Mouse (Mus musculus): Measurements from ENCODE around the gene Sdf2l1. TPM values are rescaled to one million over a fixed set of nuclear protein-coding genes. Genes with fewer than 3 reads are reported as not detected.

The Sdf2l1 gene
- polyA plus RNA-seq, 1 experiment from 2014 or later, result 39.2 TPM

GRCm38 (mm10) chr16:17110771-17111743 lies 21.1 kb downstream of the Sdf2l1 start, which contains the start of gene Ppil2:
TSS of gene Ppil2 (minus strand) at chr16:17111257.
- WGBS, result 8% methylated on average over 38 of the region's 38 CpGs
- Histone ChIP-seq H3K4me1 (ENCODE audit: control insufficient read depth, insufficient read depth, low read length) (peaks cover 6% of the 10 kb centered on the region; the same call in 1 of the 2 replicates), H3K27me3 (ENCODE audit: control insufficient read depth, insufficient read depth, low read length) (no peaks in the 10 kb centered on the region), H3K4me2 (replicated peaks; ENCODE audit: low read depth, low read length) (peak within 1 kb of the TSS; percentile 60), H3K36me3 (ENCODE audit: control insufficient read depth, insufficient read depth, low read length) (peaks cover 26% of the 10 kb centered on the region), H3K9ac (replicated peaks; ENCODE audit: low read depth, low read length) (peak within 1 kb of the TSS; percentile 68), H3K4me3 (ENCODE audit: low read depth, low read length) (peak within 1 kb of the TSS; percentile 92), H3K27ac (ENCODE audit: low read length) (peak within 1 kb of the TSS; percentile 33; the same call in 1 of the 2 replicates), H3K9me3 (ENCODE audit: control insufficient read depth, low read depth, low read length) (no peaks in the 10 kb centered on the region)
- peak; percentile 71; the same call in 1 of the 2 replicates for ATAC-seq (ENCODE audit: insufficient number of reproducible peaks, insufficient read depth, low FRiP score, low read depth)

GRCm38 (mm10) chr16:17104600-17104999 lies 27.6 kb downstream of the Sdf2l1 start:
- no peak overlapping the region for H3K27ac ChIP-seq (ENCODE audit: low read length)
- no peak for ATAC-seq (ENCODE audit: insufficient number of reproducible peaks, insufficient read depth, low FRiP score, low read depth)
- no peaks in the 10 kb centered on the region for H3K9me3 ChIP-seq (ENCODE audit: control insufficient read depth, low read depth, low read length)
- no peaks in the 10 kb centered on the region for H3K4me1 ChIP-seq (ENCODE audit: control insufficient read depth, insufficient read depth, low read length)
- peaks cover 43% of the 10 kb centered on the region for H3K36me3 ChIP-seq (ENCODE audit: control insufficient read depth, insufficient read depth, low read length)
- 71% methylated on average over 4 of the region's 4 CpGs for WGBS
- H3K4me2 ChIP-seq (replicated peaks; ENCODE audit: low read depth, low read length), result no peak overlapping the region
- no peaks in the 10 kb centered on the region for H3K27me3 ChIP-seq (ENCODE audit: control insufficient read depth, insufficient read depth, low read length)
- H3K9ac ChIP-seq (replicated peaks; ENCODE audit: low read depth, low read length), result no peak overlapping the region
- no peak overlapping the region for H3K4me3 ChIP-seq (ENCODE audit: low read depth, low read length)

GRCm38 (mm10) chr16:17102630-17103220 lies 29.5 kb downstream of the Sdf2l1 start:
- WGBS, result 66% methylated on average over 7 of the region's 7 CpGs

GRCm38 (mm10) chr16:17096938-17097337 lies 35.2 kb downstream of the Sdf2l1 start:
- Histone ChIP-seq H3K4me1 (ENCODE audit: control insufficient read depth, insufficient read depth, low read length) (no peaks in the 10 kb centered on the region), H3K4me2 (replicated peaks; ENCODE audit: low read depth, low read length) (no peak overlapping the region), H3K27me3 (ENCODE audit: control insufficient read depth, insufficient read depth, low read length) (no peaks in the 10 kb centered on the region), H3K9me3 (ENCODE audit: control insufficient read depth, low read depth, low read length) (no peaks in the 10 kb centered on the region), H3K9ac (replicated peaks; ENCODE audit: low read depth, low read length) (no peak overlapping the region), H3K27ac (ENCODE audit: low read length) (no peak overlapping the region), H3K36me3 (ENCODE audit: control insufficient read depth, insufficient read depth, low read length) (peaks cover 75% of the 10 kb centered on the region), H3K4me3 (ENCODE audit: low read depth, low read length) (no peak overlapping the region)
- WGBS, result 96% methylated on average over 3 of the region's 3 CpGs
- no peak for ATAC-seq (ENCODE audit: insufficient number of reproducible peaks, insufficient read depth, low FRiP score, low read depth)

More at GRCm38 (mm10) chr16:17102630-17103220, 29.5 kb downstream of the Sdf2l1 start:
- no peak overlapping the region for H3K4me2 ChIP-seq (replicated peaks; ENCODE audit: low read depth, low read length)
- H3K27ac ChIP-seq (ENCODE audit: low read length), result no peak overlapping the region
- no peaks in the 10 kb centered on the region for H3K9me3 ChIP-seq (ENCODE audit: control insufficient read depth, low read depth, low read length)
- no peak for ATAC-seq (ENCODE audit: insufficient number of reproducible peaks, insufficient read depth, low FRiP score, low read depth)
- H3K9ac ChIP-seq (replicated peaks; ENCODE audit: low read depth, low read length), result no peak overlapping the region
- H3K4me3 ChIP-seq (ENCODE audit: low read depth, low read length), result no peak overlapping the region
- peaks cover 46% of the 10 kb centered on the region for H3K36me3 ChIP-seq (ENCODE audit: control insufficient read depth, insufficient read depth, low read length)
- no peaks in the 10 kb centered on the region for H3K4me1 ChIP-seq (ENCODE audit: control insufficient read depth, insufficient read depth, low read length)
- H3K27me3 ChIP-seq (ENCODE audit: control insufficient read depth, insufficient read depth, low read length), result no peaks in the 10 kb centered on the region

- peaks cover 86% of the 10 kb centered on the region for H3K36me3 ChIP-seq (ENCODE audit: control insufficient read depth, insufficient read depth, low read length)
- H3K9ac ChIP-seq (replicated peaks; ENCODE audit: low read depth, low read length), result no peak overlapping the region
- H3K4me1 ChIP-seq (ENCODE audit: control insufficient read depth, insufficient read depth, low read length), result no peaks in the 10 kb centered on the region
- H3K27me3 ChIP-seq (ENCODE audit: control insufficient read depth, insufficient read depth, low read length), result no peaks in the 10 kb centered on the region
- H3K27ac ChIP-seq (ENCODE audit: low read length), result no peak overlapping the region
- no peak for ATAC-seq (ENCODE audit: insufficient number of reproducible peaks, insufficient read depth, low FRiP score, low read depth)
- H3K4me3 ChIP-seq (ENCODE audit: low read depth, low read length), result no peak overlapping the region
- no peaks in the 10 kb centered on the region for H3K9me3 ChIP-seq (ENCODE audit: control insufficient read depth, low read depth, low read length)
- H3K4me2 ChIP-seq (replicated peaks; ENCODE audit: low read depth, low read length), result no peak overlapping the region
- 69% methylated on average over 3 of the region's 3 CpGs for WGBS
Observed at GRCm38 (mm10) chr16:17088346-17088745, 43.8 kb downstream of the Sdf2l1 start.

GRCm38 (mm10) chr16:17086669-17087193 lies 45.5 kb downstream of the Sdf2l1 start:
- whole genome bisulfite sequencing, result 78% methylated on average over 13 of the region's 13 CpGs
- Histone ChIP-seq H3K36me3 (ENCODE audit: control insufficient read depth, insufficient read depth, low read length) (peaks cover 79% of the 10 kb centered on the region), H3K4me3 (ENCODE audit: low read depth, low read length) (no peak overlapping the region), H3K9ac (replicated peaks; ENCODE audit: low read depth, low read length) (no peak overlapping the region), H3K4me1 (ENCODE audit: control insufficient read depth, insufficient read depth, low read length) (no peaks in the 10 kb centered on the region), H3K27me3 (ENCODE audit: control insufficient read depth, insufficient read depth, low read length) (no peaks in the 10 kb centered on the region), H3K4me2 (replicated peaks; ENCODE audit: low read depth, low read length) (no peak overlapping the region), H3K27ac (ENCODE audit: low read length) (no peak overlapping the region), H3K9me3 (ENCODE audit: control insufficient read depth, low read depth, low read length) (no peaks in the 10 kb centered on the region)
- no peak for ATAC-seq (ENCODE audit: insufficient number of reproducible peaks, insufficient read depth, low FRiP score, low read depth)

- WGBS, result 50% methylated on average over 3 of the region's 3 CpGs
- no peak overlapping the region for H3K9ac ChIP-seq (replicated peaks; ENCODE audit: low read depth, low read length)
- no peaks in the 10 kb centered on the region for H3K27me3 ChIP-seq (ENCODE audit: control insufficient read depth, insufficient read depth, low read length)
- no peaks in the 10 kb centered on the region for H3K9me3 ChIP-seq (ENCODE audit: control insufficient read depth, low read depth, low read length)
- H3K4me3 ChIP-seq (ENCODE audit: low read depth, low read length), result no peak overlapping the region
- no peak overlapping the region for H3K27ac ChIP-seq (ENCODE audit: low read length)
- ATAC-seq (ENCODE audit: insufficient number of reproducible peaks, insufficient read depth, low FRiP score, low read depth), result no peak
- H3K4me1 ChIP-seq (ENCODE audit: control insufficient read depth, insufficient read depth, low read length), result no peaks in the 10 kb centered on the region
- H3K4me2 ChIP-seq (replicated peaks; ENCODE audit: low read depth, low read length), result no peak overlapping the region
- peaks cover 74% of the 10 kb centered on the region for H3K36me3 ChIP-seq (ENCODE audit: control insufficient read depth, insufficient read depth, low read length)
Observed at GRCm38 (mm10) chr16:17086241-17086640, 45.9 kb downstream of the Sdf2l1 start.

- 86% methylated on average over 4 of the region's 4 CpGs for WGBS
- no peak for ATAC-seq (ENCODE audit: insufficient number of reproducible peaks, insufficient read depth, low FRiP score, low read depth)
- Histone ChIP-seq H3K9ac (replicated peaks; ENCODE audit: low read depth, low read length) (no peak overlapping the region), H3K27ac (ENCODE audit: low read length) (no peak overlapping the region), H3K36me3 (ENCODE audit: control insufficient read depth, insufficient read depth, low read length) (peaks cover 68% of the 10 kb centered on the region), H3K4me3 (ENCODE audit: low read depth, low read length) (no peak overlapping the region), H3K9me3 (ENCODE audit: control insufficient read depth, low read depth, low read length) (no peaks in the 10 kb centered on the region), H3K27me3 (ENCODE audit: control insufficient read depth, insufficient read depth, low read length) (no peaks in the 10 kb centered on the region), H3K4me1 (ENCODE audit: control insufficient read depth, insufficient read depth, low read length) (no peaks in the 10 kb centered on the region), H3K4me2 (replicated peaks; ENCODE audit: low read depth, low read length) (no peak overlapping the region)
Observed at GRCm38 (mm10) chr16:17085636-17086035, 46.5 kb downstream of the Sdf2l1 start.
